Mouse (Mus musculus): ENCODE measurements around the gene Mapk1.

DNA sequence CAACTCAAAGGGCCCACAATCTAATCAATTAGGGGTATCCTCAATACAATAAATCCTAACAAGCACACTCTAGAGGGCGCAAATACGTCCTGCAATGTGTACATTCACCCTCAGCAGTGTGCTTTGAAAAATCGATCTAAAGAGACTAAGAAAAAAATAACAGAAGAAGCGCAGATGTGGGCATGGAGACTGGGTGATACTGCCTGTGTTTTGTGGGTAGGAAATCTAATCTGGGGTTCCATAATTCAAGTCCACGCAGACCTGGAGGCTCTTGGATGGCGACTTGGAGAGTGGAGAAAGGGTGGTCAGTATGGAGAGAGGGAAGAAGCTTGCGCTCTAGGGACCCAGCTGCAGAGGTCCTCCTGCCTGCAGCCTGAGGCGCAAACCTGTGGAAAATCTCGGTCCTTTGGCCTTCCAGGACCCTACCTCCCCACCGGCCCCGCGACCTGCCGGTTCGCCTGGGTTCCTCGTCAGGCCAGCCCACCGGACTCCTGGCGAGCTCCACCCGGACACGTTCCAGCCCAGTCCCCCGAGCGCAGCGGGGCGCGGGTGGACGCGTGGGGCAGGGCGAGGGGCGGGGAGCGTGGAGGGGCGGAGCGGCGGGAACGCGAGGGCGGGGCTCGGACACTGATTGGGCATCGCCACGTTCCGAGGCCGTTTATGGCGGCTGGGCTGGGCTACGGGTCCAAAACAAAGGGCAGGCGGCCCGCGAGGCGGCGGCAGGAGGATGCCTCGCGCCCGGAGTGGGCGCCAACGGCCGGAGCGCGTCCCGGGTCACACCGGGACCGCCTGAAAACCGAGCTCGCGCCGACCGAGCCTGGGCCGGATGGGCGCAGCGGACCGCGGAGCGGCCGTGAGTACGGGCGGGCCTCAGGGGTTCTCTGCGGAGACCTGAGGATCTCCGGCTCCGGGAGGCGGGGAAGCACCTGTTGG is 86.6 kb downstream of the Mapk1 start, which contains the start of gene Ypel1:
- TF ChIP-seq POLR2AphosphoS2 (IDR thresholded peaks at IDR 0.05; ENCODE audit: low read depth, low read length), result no peak
- TF ChIP-seq MXI1 (IDR thresholded peaks at IDR 0.05; ENCODE audit: low read depth, low read length), result peak; percentile 88
- TF ChIP-seq POLR2A (IDR thresholded peaks at IDR 0.05; ENCODE audit: low read depth, low read length), result peak; percentile 43; the same call in 1 of the 2 replicates
